Mouse (Mus musculus) right cerebral cortex, adult 2 months (tissue): Measurements from ENCODE around the gene Necab2.

Experiments
- DNase-seq, 2 experiments: peaks; one replicate each; pipeline ENCODE4 v3.0.0; 2021 to 2022; ENCODE audit warnings: low spot score in 2 of 2

Necab2 gene

GRCm38 (mm10) chr8:119446211-119446989, at the start of gene Necab2:
Necab2 (plus strand) TSS chr8:119446719.
- DNase-seq = peak; percentile 90 to 94

- DNase-seq = no peak
Observed at GRCm38 (mm10) chr8:119398558-119398957, 48.0 kb upstream of the Necab2 start.

- DNase-seq = no peak
Observed at GRCm38 (mm10) chr8:119399255-119399654, 47.3 kb upstream of the Necab2 start.

GRCm38 (mm10) chr8:119400122-119400671, 46.3 kb upstream of the Necab2 start:
- no peak for DNase-seq

GRCm38 (mm10) chr8:119400904-119401303, 45.6 kb upstream of the Necab2 start:
- DNase-seq = no peak

GRCm38 (mm10) chr8:119403912-119404311, 42.6 kb upstream of the Necab2 start:
- no peak for DNase-seq

GRCm38 (mm10) chr8:119404648-119405047, 41.9 kb upstream of the Necab2 start:
- no peak for DNase-seq

- DNase-seq = no peak
Observed at GRCm38 (mm10) chr8:119408311-119408710, 38.2 kb upstream of the Necab2 start.

- no peak for DNase-seq
Observed at GRCm38 (mm10) chr8:119412037-119412734, 34.3 kb upstream of the Necab2 start.

- DNase-seq = peak; percentile 84 to 85
Observed at GRCm38 (mm10) chr8:119412735-119413498, 33.6 kb upstream of the Necab2 start.

- no peak for DNase-seq
Observed at GRCm38 (mm10) chr8:119413605-119414004, 32.9 kb upstream of the Necab2 start.

- DNase-seq = no peak
Observed at GRCm38 (mm10) chr8:119420318-119420717, 26.2 kb upstream of the Necab2 start.

GRCm38 (mm10) chr8:119421603-119422122, 24.9 kb upstream of the Necab2 start:
- DNase-seq = no peak

GRCm38 (mm10) chr8:119422123-119422711, 24.3 kb upstream of the Necab2 start:
- no peak for DNase-seq

- no peak for DNase-seq
Observed at GRCm38 (mm10) chr8:119423631-119424141, 22.8 kb upstream of the Necab2 start.

GRCm38 (mm10) chr8:119424199-119424733, 22.3 kb upstream of the Necab2 start:
- DNase-seq = no peak

GRCm38 (mm10) chr8:119424740-119425139, 21.8 kb upstream of the Necab2 start:
- DNase-seq = no peak

GRCm38 (mm10) chr8:119425533-119425932, 21.0 kb upstream of the Necab2 start:
- no peak for DNase-seq

GRCm38 (mm10) chr8:119426069-119426735, 20.3 kb upstream of the Necab2 start:
- no peak for DNase-seq

- no peak for DNase-seq
Observed at GRCm38 (mm10) chr8:119427634-119428349, 18.7 kb upstream of the Necab2 start.
